Mouse (Mus musculus): Measurements from ENCODE around the gene Gpr158. TPM values are rescaled to one million over a fixed set of nuclear protein-coding genes. Genes with fewer than 3 reads are reported as not detected.
"Not testable (repeated sequence)": the region's sequence is repeated elsewhere in the genome, so short reads cannot be mapped to it uniquely, and the experiment has no call there.

The Gpr158 gene
- polyA plus RNA-seq (2012; rRNA removed), result 0.01 TPM in 2 replicates

DNA sequence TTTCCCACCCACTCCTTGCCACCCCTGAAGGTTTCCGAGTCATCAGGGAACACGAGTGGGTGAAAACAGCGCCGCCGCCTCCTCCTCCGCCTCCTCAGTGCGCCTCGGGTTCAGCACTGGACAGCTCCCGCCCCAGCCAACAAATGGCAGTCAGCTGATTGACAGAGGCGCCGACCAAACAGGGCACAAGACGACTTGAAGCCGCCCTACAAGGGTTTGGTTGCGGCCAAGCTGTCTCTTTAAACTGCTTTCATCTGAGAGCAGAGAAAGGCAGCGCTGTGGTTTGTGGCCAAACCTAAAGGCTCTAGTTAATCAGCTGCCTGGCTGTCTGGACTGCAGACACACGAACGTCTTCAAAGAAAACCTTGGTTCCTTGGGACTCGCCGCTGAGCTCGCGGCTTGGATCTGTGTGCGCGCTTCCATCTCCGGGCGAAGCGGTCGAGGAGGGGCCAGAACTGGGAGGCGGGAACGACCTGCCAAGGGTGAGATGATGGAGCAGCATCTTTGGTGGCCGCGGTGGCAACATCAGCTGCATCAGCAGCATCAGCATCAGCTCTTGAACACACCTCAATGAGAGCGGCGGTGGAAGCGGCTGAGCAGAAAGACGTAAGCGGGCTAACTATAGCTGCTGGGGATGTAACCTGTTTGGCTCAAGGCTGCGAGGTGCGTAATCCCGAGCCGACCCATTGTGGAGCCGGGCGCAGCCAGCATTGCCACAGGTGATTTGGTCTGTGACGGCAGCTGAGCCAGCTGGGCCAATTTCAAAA, at the start of gene Gpr158:
Gpr158 (plus strand) TSS at position 198 of the 767 bp plus-strand sequence.
- peak; percentile 25 for DNase-seq (ENCODE audit: low spot score)

DNA sequence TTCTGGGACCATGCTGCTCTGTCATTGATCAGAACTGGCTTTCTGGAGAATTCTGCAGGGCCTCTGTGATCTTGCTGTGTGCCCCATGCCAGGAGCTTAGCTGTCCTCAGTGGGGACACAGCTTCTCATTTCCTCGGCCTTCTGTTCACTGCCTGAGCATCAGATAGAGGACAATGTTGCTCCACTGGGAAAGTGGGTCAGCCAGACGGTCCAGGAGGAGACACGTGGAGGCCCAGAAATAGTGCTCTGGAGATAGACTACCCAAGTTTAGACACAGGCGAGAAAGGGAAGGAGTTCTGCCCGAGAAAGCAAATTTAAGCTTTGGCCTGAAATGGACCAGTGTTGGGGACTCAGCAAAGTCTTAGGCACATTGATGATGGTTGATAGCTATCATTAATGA, 23.5 kb upstream of the Gpr158 start:
- DNase-seq (ENCODE audit: low spot score), result no peak

DNA sequence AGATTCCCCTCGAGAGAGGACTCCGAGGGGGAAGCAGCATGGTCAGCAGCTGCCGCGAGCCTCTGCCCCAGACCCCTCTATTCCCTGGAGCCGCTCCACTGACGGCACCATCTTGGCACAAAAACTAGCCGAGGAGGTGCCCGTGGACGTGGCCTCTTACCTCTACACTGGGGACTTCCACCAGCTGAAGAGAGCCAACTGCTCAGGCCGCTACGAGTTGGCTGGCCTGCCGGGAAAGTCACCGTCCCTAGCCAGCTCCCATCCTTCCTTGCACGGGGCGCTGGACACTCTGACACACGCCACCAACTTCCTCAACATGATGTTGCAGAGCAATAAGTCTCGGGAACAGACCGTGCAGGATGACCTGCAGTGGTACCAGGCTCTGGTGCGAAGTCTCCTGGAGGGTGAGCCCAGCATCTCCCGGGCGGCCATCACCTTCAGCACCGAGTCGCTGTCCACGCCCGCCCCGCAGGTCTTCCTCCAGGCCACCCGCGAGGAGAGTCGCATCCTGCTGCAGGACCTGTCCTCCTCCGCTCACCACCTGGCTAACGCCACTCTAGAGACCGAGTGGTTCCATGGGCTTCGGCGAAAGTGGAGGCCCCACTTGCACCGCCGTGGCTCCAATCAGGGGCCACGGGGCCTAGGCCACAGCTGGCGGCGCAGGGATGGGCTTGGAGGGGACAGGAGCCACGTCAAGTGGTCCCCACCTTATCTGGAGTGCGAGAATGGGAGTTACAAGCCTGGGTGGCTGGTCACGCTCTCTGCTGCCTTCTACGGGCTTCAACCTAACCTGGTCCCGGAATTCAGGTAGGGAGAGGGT, 1.2 kb downstream of the Gpr158 start:
- no peak for DNase-seq (ENCODE audit: low spot score)

DNA sequence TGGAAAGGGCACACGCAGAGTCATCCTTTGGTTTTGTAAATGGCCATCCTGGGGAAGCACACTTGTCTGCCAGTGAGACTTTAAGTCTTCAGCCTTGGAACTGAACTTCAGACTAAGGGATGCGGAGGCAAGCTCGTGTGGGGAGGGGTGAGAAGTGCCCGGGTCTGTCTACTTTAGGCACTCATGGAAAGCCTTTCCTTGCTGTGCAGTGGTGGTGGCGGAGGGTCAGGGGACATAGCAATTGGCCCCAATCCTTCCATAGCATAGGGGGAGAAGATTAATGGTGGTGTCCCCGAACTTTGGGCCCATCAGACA, 1.8 kb downstream of the Gpr158 start:
- no peak for DNase-seq (ENCODE audit: low spot score)

DNA sequence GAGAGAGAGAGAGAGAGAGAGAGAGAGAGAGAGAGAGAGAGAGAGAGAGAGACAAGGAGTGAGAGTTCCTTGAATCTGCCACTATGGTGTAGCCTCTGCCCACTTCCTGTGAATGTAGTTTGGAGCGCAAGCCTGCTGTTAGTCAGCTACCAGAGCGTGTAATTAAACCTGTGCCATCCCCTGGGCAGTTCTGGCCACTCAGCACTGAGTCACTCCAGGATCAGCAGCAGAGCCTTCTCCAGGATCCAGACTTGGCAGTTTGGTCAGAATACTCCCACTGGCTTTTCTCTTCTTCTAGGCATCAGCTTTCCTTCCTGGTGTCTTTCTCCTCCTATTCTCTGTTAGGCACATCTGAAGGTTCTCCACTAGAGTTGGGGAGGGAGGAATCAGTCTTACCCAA, 2.2 kb downstream of the Gpr158 start:
- DNase-seq (ENCODE audit: low spot score), result no peak

DNA sequence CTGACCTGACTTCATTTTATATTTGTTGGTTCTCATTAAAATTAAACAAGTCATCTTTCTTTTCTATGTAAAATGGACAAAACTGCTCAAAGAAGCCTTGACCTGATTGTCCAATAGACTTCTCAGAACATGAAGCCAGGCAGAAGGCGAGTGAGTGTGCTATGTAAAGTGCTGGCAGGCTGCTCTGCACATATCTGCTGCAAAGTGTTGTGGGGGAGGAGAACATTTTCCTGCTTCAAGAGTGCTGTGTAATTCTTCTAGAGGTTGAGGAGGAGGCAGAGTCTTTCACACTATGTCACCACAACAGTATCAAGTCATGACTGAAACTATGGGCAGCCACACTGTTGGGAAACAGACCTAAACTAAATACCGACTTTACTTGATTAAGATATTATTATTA, 12.2 kb downstream of the Gpr158 start:
- DNase-seq (ENCODE audit: low spot score), result no peak

DNA sequence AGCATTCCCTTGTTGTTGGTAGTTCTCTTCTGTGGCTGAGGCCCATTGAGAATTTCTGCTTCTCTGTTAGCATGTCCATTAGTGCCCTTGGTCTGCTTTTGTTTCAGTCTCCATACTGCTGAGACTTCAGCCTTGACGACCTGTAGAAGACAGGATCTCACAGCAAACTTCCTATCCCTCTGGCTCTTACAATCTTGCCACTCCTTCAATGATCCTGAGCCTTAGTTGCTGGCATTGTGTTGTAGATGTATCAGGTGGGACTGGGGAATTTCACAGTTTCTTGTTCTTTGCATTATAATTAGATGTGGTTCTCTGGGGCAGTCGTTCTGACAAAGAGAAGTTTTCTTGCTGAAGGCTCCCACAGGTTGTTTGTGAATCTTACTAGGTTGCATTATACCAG, 25.4 kb downstream of the Gpr158 start:
- no peak for DNase-seq (ENCODE audit: low spot score)

DNA sequence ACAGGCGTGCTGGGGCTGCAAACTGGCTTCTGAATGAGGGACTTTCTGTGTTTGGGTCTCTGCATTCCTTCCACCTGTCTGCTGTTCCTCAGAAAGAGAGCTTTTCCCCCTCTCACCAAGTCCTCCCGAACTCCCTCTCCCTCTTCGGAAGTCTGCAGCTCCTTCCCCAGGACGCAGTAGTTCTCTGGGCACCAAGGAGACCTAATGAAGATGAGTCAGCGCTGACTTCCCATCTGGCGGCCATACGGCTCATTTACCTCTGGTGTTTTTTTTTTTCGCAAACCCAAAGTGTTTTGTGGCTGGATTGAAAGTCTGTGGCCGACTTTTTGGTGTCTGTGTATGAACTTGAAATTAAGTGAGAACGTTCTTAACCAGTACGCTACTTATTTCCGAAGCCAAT, 30.0 kb downstream of the Gpr158 start:
- DNase-seq (ENCODE audit: low spot score), result no peak

DNA sequence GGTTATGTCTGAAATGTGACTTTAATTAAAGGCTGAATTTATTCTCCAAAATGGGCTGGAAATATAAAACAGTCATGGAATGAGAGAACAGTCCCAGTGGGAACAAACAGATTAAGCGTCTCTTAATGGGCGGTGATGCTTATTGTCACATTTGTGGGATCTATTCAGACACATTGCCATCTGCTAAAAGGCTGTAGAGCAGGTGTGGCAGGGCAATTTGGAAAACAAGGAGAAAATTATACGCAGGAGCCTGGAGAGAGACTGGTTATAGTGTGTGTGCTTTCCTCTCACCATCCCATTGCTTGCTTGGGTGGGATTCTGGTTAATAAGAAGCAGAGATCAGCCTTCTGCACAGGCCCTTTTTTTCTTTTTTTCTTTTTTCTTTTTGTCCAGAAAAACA, 32.3 kb downstream of the Gpr158 start:
- DNase-seq (ENCODE audit: low spot score), result no peak

DNA sequence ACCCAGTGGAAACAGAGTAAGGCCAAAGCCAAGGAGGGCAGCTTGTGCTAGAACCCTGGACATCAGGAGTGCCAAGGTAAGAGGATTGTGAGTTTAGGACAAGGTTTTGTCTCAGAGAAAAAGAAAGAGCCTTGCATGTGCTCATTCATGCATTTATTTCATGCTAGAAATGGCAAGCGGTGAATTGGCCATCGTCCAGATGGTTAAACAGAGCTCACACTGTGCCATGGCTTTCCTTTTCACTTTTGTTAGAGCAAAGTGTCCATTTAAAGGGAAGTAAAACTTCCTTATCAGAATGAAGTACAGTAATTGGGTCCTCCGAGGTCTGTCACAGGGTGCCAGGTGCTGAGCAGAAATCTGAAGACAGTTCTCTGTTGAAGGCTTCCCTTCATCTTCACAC, 38.3 kb downstream of the Gpr158 start:
- DNase-seq (ENCODE audit: low spot score), result no peak

DNA sequence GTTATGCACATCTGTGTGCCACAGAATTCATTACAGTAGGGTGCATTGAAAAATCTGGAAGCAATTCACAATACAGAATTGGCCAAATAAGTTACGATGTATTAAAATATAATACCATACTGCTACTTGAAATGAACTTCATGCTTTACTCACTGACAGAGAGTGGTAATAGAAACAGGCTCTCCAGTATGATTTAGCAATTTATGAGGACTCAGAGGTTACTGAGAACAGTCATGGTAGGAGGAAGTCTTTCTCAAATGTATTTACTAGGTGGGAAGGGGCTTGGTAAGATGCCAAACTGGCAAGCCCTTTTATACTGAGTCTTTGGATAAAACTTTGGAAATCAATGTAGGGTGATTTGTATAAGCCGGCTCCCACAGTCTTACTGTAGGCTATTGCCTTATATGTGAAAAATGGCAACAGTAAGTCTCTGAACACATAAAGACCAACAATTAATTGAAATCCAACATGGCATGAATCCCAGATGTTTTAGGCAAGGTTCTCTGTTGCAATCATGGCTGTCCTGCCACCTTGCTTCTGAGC, 40.2 kb downstream of the Gpr158 start:
- no peak for DNase-seq (ENCODE audit: low spot score)

DNA sequence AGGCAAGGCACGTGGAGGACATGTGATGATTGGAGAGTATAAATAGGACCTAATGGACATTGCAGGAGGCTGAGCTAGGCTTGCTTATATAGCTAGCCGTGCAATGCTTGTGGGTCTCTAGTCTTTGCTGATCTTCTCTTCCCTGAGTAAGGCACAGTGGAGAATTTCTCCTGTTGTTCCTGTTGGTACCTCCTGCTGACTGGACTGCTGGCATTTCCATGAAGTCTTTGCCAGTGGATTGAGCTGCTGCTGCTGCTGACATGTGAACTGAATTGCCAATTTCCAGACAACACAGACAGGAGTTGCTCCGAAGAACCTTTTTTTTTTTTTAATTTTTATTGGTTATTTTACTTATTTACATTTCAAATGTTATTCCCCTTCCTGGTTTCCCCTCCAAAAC, 41.5 kb downstream of the Gpr158 start:
- DNase-seq (ENCODE audit: low spot score), result no peak

DNA sequence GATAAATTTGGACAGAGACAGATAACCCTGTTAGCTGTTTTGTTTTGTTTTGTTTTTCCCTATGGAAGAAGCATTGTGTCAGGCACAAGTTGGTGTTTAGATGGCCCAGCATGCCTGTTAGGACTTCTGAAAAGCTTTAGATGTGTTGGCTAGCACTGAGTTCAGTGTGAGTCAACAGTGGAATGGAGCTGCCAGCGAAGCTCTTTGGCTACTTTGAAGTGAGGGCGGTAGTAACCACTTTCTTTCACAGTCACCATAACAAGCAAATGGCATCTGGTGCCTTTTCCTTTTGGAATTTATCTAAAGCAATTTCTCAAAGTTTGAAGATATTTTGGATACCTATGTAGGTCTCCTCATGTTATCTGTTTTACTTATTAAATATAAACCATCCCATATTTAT, 62.9 kb downstream of the Gpr158 start:
- DNase-seq (ENCODE audit: low spot score), result no peak

DNA sequence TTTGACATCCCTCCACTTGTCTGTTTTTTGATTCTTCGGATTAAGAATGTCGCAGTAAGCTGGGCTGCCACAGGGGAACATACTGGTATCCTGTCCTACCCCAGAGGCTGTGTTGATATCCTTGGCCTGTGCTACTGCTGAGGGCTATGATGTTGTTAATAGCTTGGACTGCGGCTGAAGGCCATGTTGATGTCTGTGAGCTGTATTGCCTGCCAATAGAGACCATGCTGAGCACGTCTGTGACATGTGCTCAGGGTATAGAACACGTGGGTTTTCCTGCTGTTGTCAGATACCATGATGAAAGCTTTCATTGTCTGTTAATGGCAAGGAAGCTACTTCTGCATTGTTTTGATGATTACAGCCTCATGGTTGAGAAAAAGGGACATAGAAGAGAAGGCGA, 63.8 kb downstream of the Gpr158 start:
- DNase-seq (ENCODE audit: low spot score), result no peak

DNA sequence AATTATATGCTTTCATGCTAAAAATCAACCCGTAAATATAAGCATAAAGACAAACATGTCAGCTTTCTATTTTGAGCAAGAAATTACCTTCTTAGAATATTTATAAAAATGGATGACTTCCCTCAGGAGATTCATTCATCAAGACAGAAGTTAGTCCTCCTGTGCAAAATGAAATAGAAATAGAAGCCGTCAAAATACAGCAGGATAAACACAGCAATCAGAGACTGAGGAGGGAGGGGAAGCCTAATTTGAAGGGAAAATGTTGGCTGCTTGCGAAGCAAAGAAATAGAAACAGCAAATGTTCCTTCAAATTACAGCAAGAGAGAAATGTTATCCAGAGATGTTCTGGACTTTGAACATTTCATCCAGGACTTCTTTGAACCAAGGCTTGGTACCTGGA, 72.3 kb downstream of the Gpr158 start:
- DNase-seq (ENCODE audit: low spot score), result no peak

DNA sequence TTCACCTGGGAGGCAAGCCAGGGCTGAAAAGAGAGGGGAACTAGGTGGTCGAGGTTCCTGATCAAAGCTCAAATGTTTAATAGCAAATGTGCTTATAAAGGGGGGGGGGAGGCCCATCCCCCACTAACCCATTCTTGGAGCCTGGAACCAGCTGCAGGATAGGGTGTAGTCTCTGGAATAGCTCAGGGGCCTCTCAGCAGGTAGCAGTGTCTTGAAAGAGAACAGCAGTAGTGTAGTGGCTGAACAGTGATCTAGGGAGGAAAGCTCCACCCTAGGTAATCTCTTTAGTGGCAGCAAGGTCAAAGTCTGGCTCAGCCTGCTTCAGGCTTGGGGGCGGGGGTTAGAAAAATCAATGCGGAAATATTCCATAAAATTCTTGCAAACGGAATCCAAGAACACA, 93.3 kb downstream of the Gpr158 start:
- not testable (repeated sequence) for DNase-seq (ENCODE audit: low spot score)

DNA sequence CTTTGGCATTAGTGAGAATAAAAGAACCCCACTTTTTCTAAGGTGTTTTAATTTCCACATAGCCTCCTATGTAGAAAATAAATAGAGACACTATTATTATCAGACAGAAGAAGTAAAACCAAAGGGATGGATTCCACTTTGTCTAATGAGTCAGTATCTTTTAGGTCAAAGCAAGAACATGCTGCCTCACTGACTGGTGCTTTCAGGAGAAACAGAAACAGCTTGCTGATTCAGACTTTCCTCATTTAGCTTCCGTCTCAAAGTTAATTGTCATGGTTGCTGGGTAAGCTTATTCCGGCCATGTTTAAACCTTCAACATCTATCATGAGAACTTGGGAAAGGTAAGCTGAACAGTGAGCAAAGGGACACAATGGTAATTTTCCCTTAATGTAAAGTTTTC, 107.6 kb downstream of the Gpr158 start:
- no peak for DNase-seq (ENCODE audit: low spot score)

DNA sequence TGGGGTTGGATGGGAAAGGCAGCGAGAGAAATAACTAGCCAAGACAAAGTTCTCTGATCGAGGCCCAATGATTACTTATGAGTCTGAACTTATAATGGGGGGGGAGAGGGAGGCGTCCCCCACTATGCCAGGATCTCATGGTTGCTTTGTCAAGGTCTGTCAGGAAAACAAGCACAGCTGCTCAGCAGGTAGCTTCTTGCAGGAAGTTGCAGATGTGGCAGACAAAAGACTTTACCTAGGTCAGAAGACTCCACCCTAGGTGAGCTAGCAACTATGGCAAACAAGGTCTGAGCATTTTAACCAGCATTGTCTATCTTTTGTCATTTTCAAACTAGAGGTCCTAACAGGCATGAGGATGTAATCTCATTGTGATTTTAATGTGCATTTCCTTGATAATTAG, 129.5 kb downstream of the Gpr158 start:
- DNase-seq (ENCODE audit: low spot score), result no peak

DNA sequence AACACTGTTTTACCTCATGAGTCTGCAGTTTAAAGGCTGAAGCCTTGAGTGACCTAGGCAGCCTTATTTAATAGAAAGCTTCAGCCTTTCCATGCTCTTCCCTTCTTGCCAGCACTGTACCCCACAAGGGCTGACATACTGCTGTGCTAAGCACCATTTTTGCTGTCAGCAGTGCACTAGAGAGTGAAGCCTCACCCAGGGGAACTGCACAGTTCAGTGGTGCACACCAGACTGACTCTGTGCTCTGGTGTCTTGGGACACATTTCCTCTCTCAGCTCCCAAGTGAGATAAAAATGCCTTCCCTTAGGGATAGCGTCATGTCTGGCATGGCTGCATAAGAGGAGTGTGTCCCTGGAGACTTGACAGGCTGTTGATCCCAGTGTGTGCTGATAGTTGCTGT, 130.6 kb downstream of the Gpr158 start:
- DNase-seq (ENCODE audit: low spot score), result no peak

DNA sequence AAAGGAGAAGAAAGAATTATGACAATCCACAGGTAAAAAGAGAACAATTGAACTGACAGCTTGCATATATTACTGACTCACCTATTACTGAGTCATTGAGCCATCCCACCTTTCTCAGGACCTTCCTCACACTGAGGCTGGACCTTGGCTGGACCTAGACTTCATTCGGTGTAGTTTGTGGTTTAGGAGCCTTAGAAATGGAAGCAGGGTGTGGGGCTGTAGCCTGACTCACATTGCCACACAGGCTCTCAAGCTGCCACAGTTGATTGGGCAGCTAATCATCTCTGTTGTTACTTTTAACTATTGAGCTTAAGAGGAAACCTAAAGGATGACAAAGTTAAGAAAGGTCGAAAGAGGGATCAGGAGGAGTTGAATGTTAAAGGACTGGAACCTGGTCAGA, 132.1 kb downstream of the Gpr158 start:
- no peak for DNase-seq (ENCODE audit: low spot score)

DNA sequence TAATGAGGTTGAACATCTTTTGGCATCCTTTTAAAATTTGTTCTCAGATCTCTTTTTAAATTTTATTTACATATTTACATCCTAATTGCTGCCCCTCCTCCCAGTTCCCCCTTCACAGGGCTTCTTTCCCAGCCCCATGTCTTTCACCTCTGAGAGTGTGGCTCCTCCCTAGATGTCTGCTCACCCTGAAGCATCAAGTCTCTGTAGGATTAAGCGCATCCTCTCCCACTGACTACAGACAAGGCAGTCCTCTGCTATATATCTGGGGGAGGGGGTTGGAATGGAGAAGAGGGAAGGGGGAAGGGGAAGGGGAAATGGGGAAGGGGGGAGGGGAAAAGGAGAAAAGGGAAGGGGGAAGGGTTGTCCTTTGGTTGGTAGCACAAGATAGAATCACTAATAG, 140.1 kb downstream of the Gpr158 start:
- DNase-seq (ENCODE audit: low spot score), result no peak

DNA sequence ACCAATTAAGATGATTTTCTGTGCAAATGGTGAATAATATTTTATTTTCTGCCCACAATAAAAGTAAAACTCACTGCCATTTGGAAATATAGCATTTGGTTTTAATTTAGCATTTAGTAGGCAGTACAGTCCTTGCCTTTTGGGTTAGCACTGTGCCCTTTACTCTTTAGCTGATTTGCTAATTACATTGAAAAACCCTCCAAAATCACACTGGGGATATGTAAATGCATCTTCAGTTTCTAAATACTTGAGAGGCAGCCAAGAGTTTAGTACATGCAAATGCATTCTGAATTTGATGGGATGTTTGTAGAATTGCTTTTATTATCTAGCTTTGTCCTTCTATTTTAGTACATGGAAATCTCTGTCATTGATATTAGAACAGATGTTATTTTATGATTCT, 163.4 kb downstream of the Gpr158 start:
- no peak for DNase-seq (ENCODE audit: low spot score)

DNA sequence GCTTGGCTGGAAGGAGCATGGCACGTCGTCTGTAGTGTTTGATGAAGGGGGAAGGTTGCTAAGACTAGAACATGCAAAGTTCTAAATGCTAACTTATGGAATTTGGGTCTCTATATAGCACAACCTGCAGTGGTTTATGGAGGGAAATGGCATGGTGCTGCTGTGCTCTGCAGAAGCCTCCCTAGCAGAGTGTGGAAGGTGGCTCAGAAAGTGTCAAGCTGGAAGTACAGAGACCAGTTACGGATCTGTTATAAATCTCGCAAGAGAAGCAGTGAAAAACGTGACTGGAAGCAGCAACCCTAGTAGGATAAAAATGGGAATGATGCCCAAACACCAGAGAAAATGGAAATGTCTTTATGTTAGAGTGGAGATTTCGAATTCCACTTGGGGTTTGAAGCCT, 251.8 kb downstream of the Gpr158 start:
- DNase-seq (ENCODE audit: low spot score), result no peak
